Mouse (Mus musculus) cerebellum, adult 9-10 months (tissue): ENCODE results near the gene Nrg3.
A peak's percentile ranks its signal among the peaks of the same experiment; 100 is the strongest.

ENCODE experiments used
- DNase-seq: peaks from one replicate; pipeline ENCODE4 v3.0.0; 2022

The Nrg3 gene

DNA sequence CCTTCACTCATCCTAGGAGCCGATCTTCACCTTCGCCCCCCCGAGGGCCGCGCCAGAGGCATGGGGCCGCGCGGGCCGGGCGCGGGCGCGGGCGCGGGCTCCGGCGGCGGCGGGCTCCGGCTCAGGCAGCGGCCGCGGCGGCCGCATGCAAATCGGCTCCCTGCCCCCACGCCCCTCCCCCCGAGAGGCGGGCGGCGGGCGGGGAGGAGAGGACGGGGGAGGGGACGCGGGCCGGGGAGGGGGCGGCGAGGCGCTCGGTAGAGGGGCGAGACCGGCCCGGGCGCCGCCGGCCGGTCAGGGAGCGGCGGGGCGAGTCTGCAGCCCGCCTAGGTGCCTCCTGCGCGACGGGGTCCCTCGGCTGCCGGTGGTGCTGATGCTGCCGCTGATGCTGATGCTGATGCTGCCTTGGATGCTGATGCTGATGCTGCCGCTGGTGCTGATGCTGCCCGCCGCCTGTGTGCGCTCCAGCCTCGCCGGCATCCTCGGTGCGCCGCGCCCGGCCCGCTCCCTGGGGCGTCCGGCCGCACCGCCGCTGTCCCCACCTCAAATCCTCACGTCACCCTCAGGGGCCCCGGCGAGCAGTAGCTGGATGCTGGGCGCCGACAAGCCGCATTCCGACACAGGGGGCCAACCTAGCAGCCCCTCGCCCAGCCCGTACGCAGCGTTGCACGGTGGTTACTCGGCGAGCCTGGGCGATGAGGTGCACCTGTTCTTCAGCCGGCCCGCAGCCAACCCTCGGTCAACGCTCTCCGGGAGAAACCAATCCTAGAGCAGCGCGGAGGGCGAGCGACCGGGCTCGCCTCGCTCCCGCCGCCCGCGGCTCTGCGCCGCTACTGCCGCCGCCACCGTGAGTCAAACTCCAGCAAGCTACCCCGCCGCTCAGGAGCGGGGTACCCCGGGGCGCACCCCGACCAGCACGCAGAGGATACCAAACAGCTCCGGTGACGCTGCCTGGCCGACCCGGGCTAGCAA is at the start of gene Nrg3:
TSS of gene Nrg3 (minus strand) at position 299 of the 972 bp plus-strand sequence.
- peak; percentile 75 for DNase-seq

DNA sequence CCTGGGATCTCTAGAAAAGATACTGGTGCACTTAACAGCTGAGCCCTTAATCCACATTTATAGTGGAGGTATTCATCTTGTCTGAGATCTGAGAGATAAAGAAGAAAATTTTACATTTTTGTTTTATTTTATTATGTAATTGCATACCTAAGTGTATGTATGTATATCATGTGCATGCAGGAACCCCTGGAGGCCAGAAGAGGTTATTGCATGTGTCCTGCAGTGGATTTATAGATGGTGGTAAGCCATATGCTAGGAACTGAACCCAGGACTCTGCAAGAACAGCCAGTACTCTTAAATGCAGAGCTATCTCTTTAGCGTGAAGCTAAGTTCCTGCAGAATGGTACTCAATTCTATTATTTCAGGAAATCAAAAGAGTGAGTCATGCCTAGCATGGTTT is 36.1 kb upstream of the Nrg3 start:
- DNase-seq = peak; percentile 48

DNA sequence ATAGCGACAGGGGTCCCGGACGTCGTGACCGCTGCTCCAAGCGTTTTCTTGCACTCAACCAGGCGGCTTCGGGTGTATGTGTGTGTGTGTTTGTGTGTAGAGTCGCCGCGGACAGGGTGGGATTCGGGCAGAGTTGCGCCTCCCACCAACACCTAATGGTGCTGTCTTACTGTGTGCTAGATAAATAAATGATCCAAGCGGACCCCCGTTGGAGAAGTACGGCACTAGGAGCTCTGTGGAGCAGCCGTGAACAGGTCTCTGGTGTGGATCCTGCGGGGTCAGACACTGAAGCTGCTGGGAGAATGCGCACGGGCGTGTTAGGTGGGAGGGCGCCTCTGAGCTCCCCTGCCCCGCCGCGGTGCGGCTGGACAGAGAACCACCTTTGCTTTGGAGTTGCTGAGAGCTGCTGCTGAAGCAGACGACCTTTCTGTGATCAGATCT is 903 bp upstream of the Nrg3 start:
- peak; percentile 70 for DNase-seq

DNA sequence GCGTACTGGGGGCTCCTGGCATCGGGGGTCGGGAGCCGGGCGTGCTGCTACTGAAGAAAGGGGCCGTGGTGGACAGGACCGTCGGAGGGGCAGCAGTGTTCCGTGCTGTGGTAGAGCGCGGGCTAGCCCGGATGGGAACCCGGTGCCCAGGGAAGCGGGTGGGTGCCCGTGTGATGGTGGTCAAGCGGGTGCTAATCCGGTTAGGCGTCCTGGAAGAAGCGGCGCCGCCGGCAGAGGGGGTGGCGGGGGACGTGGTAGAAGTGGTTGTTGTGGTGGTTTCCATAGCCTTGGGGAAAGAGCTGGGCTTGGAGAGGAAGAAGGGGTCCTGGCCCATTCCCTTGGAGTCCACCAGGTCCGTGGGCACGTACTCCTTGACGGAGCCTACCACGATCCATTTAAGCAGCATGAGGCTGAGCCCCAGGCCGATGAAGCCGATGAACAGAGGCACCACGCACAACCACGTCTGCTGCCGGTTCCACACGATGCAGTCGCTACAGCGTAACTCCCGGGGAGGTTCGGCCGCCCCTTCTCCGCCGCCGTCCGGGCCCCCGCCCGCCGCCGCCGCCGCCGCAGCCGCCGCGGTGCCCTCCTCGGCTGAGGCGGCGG is 639 bp downstream of the Nrg3 start:
- peak; percentile 39 for DNase-seq

DNA sequence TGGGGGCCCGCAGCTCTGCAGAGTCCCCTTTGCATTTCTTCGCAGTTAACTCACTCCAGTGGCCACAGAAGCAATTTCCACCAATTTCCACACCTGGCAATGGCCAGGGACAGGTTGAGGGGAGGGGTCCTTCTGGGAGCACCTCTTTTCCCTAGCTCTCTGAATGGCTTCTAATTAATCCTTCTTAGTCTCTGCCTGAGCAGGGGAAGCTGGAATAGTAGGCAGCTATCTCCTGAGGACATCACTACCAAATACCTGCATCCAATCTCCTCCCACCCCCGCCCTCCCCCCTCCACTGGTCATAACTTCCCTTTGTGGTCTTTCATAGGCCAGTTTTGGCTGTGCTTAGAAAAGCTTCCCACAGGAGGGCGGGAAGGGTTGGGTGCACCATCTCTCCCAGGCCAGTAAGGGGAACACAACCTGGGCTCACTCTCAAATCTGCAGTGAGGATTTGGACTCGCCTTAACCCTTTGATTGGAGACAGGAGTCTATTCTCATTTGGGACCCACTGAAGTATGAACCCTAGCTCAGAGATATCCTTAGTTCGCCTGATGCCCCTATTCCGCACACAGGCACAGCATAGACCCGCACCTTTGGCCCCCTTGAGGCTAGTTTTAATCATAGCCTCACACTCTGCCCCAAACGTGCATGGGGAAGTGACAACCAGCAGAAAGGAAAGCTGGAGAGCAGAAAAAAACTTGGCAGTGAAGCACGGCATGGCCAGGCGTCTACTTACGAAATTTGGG is 1.5 kb downstream of the Nrg3 start:
- peak; percentile 54 for DNase-seq

DNA sequence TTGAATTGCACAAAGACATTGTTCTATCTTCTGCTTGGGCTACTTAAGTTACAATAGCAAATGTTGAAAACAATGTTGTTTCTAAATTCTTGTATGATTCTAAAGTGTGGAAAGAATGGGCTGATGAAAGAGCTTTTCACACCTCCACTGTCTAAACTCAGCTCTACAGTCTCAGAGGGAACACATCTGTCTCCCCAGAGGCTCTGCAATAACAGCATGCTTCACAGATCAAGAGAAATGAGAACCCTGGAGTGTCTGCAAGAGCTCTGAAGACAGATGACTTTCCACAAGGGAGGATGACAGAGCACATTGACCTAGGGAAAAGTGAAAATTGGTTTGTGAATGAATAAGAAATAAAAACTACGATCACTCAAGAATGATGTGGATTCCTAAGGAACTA is 27.4 kb downstream of the Nrg3 start:
- DNase-seq = no peak

DNA sequence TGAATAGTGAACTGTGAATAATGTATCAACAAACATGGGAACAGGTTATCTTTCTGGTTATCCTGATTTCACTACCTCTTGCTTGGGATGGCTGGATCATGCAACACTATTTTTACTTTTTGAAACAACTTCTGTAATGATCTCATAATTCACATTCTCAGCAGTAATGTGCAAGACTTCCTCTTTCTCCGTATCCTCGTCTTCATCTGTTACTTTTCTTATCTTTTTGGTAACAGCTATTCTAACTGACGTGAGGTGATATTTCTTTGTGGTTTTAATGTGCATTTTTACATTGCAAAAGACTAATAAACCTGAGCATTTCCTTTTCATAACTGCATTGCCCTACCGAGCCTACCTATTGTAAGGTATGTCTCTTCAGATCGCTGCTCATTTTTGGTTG is 44.4 kb downstream of the Nrg3 start:
- DNase-seq = no peak

DNA sequence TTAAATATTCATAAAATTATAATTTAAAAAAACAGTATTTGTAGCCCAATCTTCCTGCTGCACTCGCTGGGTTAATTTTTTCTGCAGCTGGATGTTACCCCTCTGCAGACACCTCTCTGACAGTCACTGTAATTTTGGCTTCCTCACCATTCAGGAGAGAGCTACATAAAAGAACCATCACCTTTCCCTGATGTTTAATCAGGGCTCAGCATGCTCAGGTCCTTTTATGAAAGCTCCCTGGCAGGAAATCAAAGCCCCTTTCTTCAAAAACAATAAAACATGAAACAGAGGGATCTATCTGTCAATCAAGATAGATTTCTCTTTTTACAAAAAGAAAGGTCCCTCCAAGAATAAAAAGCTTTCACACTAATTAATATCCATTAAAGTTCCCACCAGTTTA is 51.0 kb downstream of the Nrg3 start:
- no peak for DNase-seq

DNA sequence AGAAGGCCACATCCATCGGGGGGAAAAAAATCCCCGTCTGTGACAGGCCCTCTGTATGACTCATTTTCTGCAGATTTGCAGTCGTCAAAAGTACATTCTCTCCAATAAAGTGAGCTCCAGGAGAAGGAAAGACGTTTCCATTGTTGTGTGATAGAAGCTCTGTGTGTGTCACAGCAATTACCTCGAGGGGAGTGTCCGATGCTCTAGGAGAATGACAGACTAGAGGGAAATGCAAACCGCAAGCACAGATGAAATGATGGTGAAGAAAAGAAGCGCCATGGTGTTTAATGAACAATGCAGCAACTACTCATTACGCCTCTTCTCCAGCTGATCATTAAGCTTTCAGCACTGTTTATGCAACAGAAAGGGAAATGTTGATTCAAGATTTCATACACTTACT is 59.6 kb downstream of the Nrg3 start:
- no peak for DNase-seq

DNA sequence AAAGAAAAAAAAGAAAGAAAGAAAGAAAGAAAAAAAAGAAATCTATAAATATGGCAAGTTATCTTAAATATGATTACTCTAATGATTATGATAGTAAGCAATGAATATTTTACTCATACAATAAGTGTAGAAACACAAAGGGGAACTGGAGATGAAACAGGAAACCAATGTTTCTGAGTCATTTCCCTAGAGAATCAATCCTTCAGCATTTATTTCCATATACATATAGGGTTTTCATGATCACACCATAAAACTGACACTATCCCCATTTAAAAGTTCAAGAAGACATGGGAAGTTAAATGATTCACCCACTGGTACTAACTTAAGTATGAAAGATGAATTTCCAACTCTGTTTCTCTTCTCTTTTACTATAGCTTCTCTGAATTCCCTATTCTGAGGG is 86.0 kb downstream of the Nrg3 start:
- no peak for DNase-seq

DNA sequence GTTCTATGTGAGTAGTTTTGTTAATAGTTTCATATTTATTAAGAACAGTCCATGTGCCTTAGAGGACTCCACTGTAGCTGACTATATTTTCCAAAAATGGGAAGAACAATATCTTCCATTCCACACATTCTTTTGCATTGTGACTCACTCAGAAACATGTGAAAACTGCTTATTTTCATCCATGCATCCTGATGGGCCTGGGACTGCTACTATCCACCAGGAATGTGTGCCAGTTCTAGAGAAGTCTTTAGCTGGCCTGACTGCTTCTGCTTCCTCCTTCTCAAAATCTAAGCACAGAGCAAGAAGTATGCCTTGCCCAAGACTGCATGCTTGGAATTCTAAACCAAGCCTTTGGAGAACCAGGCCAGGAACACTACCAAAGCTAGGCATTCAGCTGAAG is 91.6 kb downstream of the Nrg3 start:
- DNase-seq = no peak

DNA sequence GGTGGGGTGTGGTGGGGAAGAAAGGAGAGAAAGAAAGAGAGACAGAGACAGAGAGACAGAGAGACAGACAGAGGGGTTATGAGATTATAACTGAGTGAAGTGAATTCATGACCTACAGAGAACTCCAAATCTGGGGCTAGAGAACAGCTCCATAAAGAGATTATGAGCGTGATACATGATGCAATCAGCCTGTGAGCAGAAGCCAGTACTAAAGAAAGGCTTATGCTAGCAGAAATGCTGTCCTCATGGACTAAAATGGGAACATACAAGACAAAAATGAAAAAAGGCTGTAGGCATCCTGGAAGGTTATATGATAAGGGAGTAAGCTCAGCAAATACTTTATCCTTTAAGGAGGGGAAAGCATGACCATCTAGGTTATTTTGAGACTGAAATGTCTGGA is 99.7 kb downstream of the Nrg3 start:
- DNase-seq = no peak

DNA sequence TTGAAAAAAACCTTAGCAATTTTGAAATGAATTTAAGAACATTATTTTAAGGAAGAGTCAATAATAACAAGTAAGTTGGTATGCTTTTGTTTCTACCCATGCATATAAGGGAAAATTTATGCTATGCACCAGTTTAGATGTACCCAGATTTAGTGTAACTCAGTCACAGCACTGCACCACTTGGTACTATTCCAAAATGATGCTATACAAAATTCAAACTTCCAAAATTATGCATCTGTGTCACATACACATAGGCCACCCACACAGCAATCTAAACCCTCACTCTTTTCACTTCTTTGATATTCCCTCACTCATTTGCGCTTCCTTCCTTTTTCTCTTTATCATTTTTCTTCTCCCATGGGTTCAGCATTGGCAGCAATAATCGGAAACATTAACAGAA is 116.6 kb downstream of the Nrg3 start:
- no peak for DNase-seq

DNA sequence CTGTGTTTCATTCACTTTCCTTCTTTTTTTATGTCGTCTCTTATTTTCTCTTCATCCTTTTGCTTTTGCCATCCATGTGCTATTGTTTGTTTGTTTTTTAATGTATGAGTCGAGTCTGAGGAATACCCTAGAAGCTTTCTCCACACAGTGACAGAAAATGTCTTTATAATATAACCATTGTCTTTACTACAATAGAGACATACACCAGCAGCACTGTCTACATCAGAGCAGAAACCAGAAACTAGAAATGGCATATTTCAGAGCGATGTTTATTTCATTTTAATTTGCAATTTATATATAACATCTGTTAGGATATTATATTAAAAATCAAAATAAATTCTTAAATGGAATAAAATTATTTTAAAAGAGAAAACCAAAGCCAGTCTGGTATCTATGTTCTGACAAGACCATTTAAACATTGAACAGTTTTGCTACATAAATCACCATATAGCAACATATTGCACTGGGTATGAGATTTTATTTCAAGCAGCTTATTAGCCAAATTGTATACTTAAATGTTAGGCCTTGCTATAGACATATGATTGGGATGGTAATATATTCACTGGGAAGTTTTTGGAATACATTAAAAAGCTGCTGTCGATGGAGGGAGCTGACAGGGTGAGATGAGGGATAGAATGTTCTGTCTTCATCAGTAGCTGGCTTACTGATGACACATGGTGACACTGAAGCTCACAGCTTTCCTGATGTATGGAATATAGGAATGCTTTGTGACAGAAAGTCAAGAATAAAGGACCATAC is 120.7 kb downstream of the Nrg3 start:
- DNase-seq = no peak

DNA sequence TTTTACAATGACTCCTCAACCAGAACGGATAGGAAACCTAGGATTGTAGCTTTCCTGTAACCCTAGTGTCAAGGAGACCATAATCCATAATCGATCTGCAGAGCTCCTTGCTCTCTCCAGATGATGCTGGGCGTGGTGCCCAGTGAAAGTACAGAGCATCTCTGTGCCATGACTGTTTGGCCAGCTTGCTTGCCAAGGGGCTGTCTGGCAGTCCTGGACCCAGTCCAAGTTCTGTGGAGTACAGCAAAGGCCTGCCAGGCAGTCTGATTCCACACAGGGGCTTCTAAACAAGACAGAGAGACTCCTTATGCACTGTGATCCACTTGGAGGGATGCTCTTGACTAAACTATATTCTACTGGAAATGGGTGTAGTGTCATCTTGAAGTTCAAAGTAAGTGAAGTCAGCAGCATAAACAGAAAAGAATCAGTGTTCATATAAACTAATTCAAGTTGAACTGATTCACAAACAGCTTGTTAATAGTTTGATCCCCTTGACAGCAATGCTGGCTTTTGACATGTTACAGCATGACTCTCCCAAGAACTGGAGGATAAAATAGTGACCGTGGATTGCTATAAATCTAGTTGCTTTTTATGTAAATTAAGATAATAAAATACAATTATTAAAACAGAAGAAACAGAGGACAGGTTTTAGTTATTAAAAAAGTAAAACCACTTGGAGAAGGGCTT is 155.3 kb downstream of the Nrg3 start:
- peak; percentile 75 for DNase-seq

DNA sequence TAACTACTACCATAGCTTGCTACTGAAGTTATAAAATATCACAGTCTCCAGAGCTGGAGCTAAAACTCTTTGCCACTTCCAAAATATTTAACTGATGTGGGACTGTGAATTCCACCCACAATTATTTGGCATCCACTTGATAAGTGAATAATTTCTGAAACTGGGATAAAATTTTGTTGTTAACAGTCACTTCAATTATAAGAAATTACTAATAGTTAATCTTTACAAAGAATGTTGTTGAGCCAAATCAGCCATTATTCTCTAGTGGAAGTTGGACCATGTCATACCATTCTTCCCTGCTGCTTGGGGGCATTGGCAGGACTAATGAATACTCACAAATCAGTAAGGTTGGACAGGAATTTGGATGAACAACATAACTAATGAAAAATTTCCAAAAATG is 158.8 kb downstream of the Nrg3 start:
- no peak for DNase-seq

DNA sequence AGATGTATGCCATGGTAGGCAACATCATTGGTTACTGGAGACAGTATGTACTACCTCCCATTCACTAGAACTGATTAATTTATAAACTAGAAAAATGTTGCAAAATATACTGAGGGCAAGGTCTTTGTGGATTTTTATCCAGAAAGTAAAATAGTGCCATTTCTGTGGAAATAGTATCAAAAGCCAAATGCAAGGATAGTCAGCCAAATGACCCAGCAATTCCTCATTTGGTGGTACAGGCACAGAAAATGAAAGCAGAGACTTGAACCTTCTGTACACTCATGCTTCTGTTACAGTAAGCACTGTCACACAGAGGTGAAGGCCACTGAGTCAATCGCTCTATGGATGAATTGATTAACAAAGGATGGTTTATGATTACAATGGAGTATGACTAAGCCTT is 207.8 kb downstream of the Nrg3 start:
- DNase-seq = no peak

DNA sequence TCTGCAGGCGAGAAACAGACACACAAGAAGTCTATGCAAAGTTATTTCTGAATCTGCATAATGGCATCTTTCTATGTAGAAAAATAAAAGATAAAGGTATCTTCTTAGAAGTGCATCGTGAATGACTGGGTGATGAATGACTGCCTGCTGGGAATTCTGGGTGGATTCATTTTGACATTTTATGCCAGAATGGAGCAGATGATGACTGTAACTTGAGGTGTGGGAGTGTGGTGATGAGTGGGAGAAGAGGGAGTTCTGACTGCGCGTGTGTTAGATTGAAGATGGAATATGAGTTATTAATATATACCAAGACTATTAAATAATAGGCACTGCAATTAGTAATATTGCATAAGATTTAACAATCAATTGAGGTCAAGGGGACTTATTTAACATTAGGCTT is 208.5 kb downstream of the Nrg3 start:
- DNase-seq = no peak

DNA sequence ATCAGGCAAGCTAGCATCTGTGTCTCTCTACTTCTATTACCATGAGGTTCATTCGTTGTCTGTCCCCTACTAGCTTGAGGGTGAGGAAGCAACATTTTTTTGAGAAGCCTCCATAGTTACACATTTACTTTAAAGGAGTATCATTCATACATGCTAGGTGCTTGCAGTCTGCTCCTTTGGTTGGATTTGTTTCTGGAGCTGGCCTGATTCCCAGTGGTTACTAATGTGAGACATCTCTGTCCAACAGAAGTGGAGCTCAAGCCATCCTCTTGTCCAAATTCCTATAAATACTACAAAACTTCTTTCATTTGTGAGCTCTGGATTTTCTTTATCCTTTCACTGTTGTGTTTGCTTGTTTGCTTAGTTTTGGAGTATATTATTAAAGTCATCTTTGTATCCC is 211.9 kb downstream of the Nrg3 start:
- peak; percentile 26 for DNase-seq

DNA sequence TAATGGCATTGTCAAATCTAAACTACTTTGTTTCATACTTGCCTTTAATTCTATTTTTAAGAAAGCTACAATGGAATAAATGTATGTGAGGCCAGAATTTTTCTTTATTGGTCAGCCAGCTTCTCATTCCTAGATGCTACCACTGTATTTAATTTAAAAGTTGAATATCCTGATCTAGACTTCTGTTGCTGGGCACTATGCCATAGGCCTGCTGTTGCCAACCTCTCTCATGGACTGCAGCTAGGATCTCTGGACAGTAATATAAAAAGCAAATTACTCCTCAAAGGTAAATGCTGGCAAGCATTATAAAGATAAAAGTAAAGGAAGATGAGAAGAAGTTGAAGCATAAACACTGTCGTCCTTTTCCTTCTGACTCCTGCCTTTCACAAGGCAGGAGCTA is 217.5 kb downstream of the Nrg3 start:
- peak; percentile 25 for DNase-seq

DNA sequence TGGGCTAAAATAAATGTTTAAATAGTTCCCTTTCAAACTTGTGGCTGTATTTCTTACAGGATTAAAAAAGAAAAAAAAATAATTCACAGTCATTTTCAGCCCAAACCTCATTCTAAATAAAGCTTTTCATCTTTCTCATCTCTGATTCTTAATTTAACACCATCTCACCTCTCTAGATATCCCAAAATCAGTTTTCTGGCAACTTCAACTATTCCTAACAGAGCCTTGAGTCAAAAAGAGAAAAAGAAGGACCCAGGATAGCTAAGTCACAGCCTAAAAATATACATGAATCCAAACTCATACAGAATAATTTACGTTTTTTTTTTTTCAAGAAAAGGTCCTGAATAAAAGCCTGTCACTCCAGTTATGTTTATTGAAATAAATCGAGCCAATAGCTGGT is 232.6 kb downstream of the Nrg3 start:
- no peak for DNase-seq

DNA sequence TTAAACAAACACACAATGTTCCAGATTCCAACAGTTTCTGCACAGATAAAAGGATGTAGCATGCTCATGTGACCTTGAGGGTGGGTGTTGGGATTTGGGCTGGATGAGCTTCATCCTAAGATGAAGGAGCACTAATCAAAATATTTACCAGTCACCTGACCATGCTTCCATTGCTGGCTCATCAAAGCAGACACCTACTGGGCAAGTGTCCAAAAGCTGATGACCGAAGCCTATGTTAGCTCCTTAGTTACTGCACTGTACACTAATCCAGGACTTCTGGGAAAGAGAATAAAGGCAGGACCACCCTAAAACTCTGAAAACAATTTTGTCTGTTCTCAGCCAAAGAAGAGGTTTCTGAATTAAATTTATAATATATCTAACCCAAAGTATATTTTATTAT is 261.4 kb downstream of the Nrg3 start:
- DNase-seq = no peak
